ENCODE assay signal across 8 mouse cellular contexts in genomic region chr17:28691687-28692340, GRCm38 (mm10). TPM values are rescaled to one million over a fixed set of nuclear protein-coding genes. Genes with fewer than 3 reads are reported as not detected.
DNase-seq lines count a peak whose midpoint lies in the region; ATAC-seq and TF ChIP-seq lines count a peak whose summit lies in the region.

No protein-coding gene starts in this region.

- peaks cover 24% of the 10 kb centered on the region for H3K4me1 ChIP-seq in kidney, adult 2 months (ENCODE audit: control insufficient read depth, insufficient read depth, low read length)
- H3K4me1 ChIP-seq in lung, postnatal 0 days (ENCODE audit: insufficient read depth, low read depth, low read length) = peaks cover 23% of the 10 kb centered on the region

- peak overlapping the region; percentile 76 for H3K4me2 ChIP-seq in lung, postnatal 0 days (replicated peaks; ENCODE audit: low read depth, low read length)

- peak; percentile 49 to 57 for DNase-seq in B cell, adult 2 months
- DNase-seq in R1 (ENCODE audit: low read depth, low spot score) = peak; percentile 46
- peak; percentile 32 to 64 for DNase-seq in gastrocnemius, postnatal 4 days (ENCODE audit: low spot score in 2 of 2)
- DNase-seq in kidney, adult 2 months = peak; percentile 82
- peak; percentile 70 for DNase-seq in lung, postnatal 0 days (ENCODE audit: low spot score)
- DNase-seq in retina, postnatal 1 day = peak; percentile 67
- peak; percentile 68 for DNase-seq in yolk sac, embryonic 10.5 days (ENCODE audit: low spot score)

- WGBS in kidney, adult 2 months = under 1% methylated on average over 53 of the region's 53 CpGs
- WGBS in lung, postnatal 0 days = under 1% methylated on average over 48 of the region's 53 CpGs

- peak; percentile 33; the same call in 1 of the 2 replicates for ATAC-seq in common myeloid progenitor, adult 5-6 weeks (replicated peaks; ENCODE audit: low read depth, poor library complexity, severe bottlenecking)
- peak; percentile 27 for ATAC-seq in lung, postnatal 0 days

- H3K27me3 ChIP-seq in kidney, adult 2 months (replicated peaks; ENCODE audit: control insufficient read depth, insufficient read depth, low read length) = no peaks in the 10 kb centered on the region
- no peaks in the 10 kb centered on the region for H3K27me3 ChIP-seq in lung, postnatal 0 days (replicated peaks; ENCODE audit: insufficient read depth, low read length)

- no peaks in the 10 kb centered on the region for H3K9me3 ChIP-seq in lung, postnatal 0 days (ENCODE audit: low read length)

- no peak for TF ChIP-seq POLR2A in kidney, adult 2 months (IDR thresholded peaks at IDR 0.05; ENCODE audit: low read depth, low read length)

- TF ChIP-seq CTCF in kidney, adult 2 months (conservative IDR thresholded peaks at IDR 0.05; ENCODE audit: insufficient read depth, insufficient read length, low read depth, low read length) = no peak
- peak; percentile 58 for TF ChIP-seq CTCF in lung, postnatal 0 days (IDR thresholded peaks at IDR 0.05)

- TF ChIP-seq EP300 in lung, postnatal 0 days (IDR thresholded peaks at IDR 0.05) = no peak

- H3K27ac ChIP-seq in kidney, adult 2 months (ENCODE audit: insufficient read depth, low read depth, low read length) = peak overlapping the region; percentile 94
- peak overlapping the region; percentile 96 for H3K27ac ChIP-seq in lung, postnatal 0 days (ENCODE audit: low read length)

- no peaks in the 10 kb centered on the region for H3K36me3 ChIP-seq in kidney, adult 2 months (ENCODE audit: control insufficient read depth, insufficient read depth, low read length)
- no peaks in the 10 kb centered on the region for H3K36me3 ChIP-seq in lung, postnatal 0 days (ENCODE audit: insufficient read depth, low read length)

- H3K4me3 ChIP-seq in kidney, adult 2 months (ENCODE audit: insufficient read depth, low read depth, low read length) = peak overlapping the region; percentile 78
- peak overlapping the region; percentile 96 for H3K4me3 ChIP-seq in lung, postnatal 0 days (ENCODE audit: low read depth, low read length)

- H3K9ac ChIP-seq in lung, postnatal 0 days (replicated peaks; ENCODE audit: low read depth) = peak overlapping the region; percentile 96

RNA-seq across cellular contexts. Expression of gene Mapk14, which starts 0.7 kb away (rescaled TPM):
- total RNA-seq in common myeloid progenitor, adult 5-6 weeks (2017) = 81.4 and 94.2 TPM in 2 replicates
- total RNA-seq in gastrocnemius, postnatal 4 days (2021) = 10 to 100 TPM; 54.8 to 61.0 TPM
- polyA plus RNA-seq in kidney, adult 2 months (2012; rRNA removed) = 92.2 and 97.3 TPM in 2 replicates
- polyA plus RNA-seq in lung, postnatal 0 days (2015; fragmentation: Nextera tagmentation; extraction: Ambion mirVana) = 31.9 and 34.0 TPM in 2 replicates

RNA-seq across cellular contexts. Expression of gene Slc26a8, which starts 1.8 kb away (rescaled TPM):
- total RNA-seq in common myeloid progenitor, adult 5-6 weeks (2017) = 1.1 TPM in 1 of 2 replicates, not detected in the other
- 1 to 10 TPM; 2.0 to 2.3 TPM for total RNA-seq in gastrocnemius, postnatal 4 days (2021)
- 0.86 and 0.91 TPM in 2 replicates for polyA plus RNA-seq in kidney, adult 2 months (2012; rRNA removed)
- 0.60 and 0.68 TPM in 2 replicates for polyA plus RNA-seq in lung, postnatal 0 days (2015; fragmentation: Nextera tagmentation; extraction: Ambion mirVana)

RNA-seq across cellular contexts. Expression of gene AC170998.1, which starts 34.1 kb away (rescaled TPM):
- total RNA-seq in common myeloid progenitor, adult 5-6 weeks (2017) = 3.4 TPM in 1 of 2 replicates, not detected in the other
- total RNA-seq in gastrocnemius, postnatal 4 days (2021) = 1 to 10 TPM in 1 of 2 experiments, under 1 TPM in 1; 0.81 to 1.4 TPM
- 0.63 and 0.94 TPM in 2 replicates for polyA plus RNA-seq in kidney, adult 2 months (2012; rRNA removed)
- 2.0 and 2.4 TPM in 2 replicates for polyA plus RNA-seq in lung, postnatal 0 days (2015; fragmentation: Nextera tagmentation; extraction: Ambion mirVana)

Comparison
In these comparisons a context has a peak if more than half of its experiments do, and no peak if none do; other contexts are left out.
1. Peak in every context shown above with its lines: DNase-seq, ATAC-seq, H3K4me3 ChIP-seq and H3K27ac ChIP-seq.